Comparison of ENCODE assay signal across 23 mouse cellular contexts in genomic region chr6:142058281-142058680, GRCm38 (mm10). TPM values are rescaled to one million over a fixed set of nuclear protein-coding genes. Genes with fewer than 3 reads are reported as not detected.
A peak's percentile ranks its signal among the peaks of the same experiment; 100 is the strongest.
DNase-seq lines count a peak whose midpoint lies in the region; ATAC-seq and TF ChIP-seq lines count a peak whose summit lies in the region.
"Not testable (repeated sequence)": the region's sequence is repeated elsewhere in the genome, so short reads cannot be mapped to it uniquely, and the experiment has no call there.
"Had no signal": no experiment of that assay in that cellular context is flagged by ENCODE, and none has a peak within 500 bp of the region (broad histone marks: within the 10 kb centered on the region; RNA-seq: fewer than 3 reads in every experiment).

No protein-coding gene starts in this region.

- 58% methylated on average over 3 of the region's 3 CpGs for WGBS in kidney, adult 2 months
- WGBS in liver, adult 2 months: 17% methylated on average over 3 of the region's 3 CpGs
- 94% methylated on average over 3 of the region's 3 CpGs for WGBS in midbrain, embryonic 11.5 days

- not testable (repeated sequence) for H3K27me3 ChIP-seq in kidney, adult 2 months (replicated peaks; ENCODE audit: control insufficient read depth, insufficient read depth, low read length); liver, adult 2 months (ENCODE audit: control insufficient read depth, insufficient read depth, low read length); midbrain, embryonic 11.5 days (ENCODE audit: control insufficient read depth, insufficient read depth, low read length)

- H3K4me1 ChIP-seq in kidney, adult 2 months (ENCODE audit: control insufficient read depth, insufficient read depth, low read length); liver, adult 2 months (ENCODE audit: control insufficient read depth, insufficient read depth, low read length); midbrain, embryonic 11.5 days (ENCODE audit: control insufficient read depth, insufficient read depth, low read length): not testable (repeated sequence)

- H3K79me2 ChIP-seq in liver, adult 2 months (ENCODE audit: control insufficient read depth, insufficient read depth, low read length): not testable (repeated sequence)

- not testable (repeated sequence) for H3K9me3 ChIP-seq in midbrain, embryonic 11.5 days (ENCODE audit: control insufficient read depth, low read length)

- peak; percentile 19 for DNase-seq in Muller cell, postnatal 12 days (ENCODE audit: inconsistent ontology term)
- peak; percentile 25 for DNase-seq in adrenal gland, adult 2 months
- peak; percentile 6 for DNase-seq in adrenal gland, adult 8-10 months
- peak; percentile 73 for DNase-seq in kidney, adult 2 months
- DNase-seq in kidney, adult 8-10 months: peak; percentile 30 to 51
- peak; percentile 80 for DNase-seq in kidney, adult 9 months
- peak; percentile 88 for DNase-seq in liver, adult 2 months (ENCODE audit: extremely low read depth, low read depth, low spot score)
- peak; percentile 33 for DNase-seq in midbrain, embryonic 11.5 days (ENCODE audit: low spot score, missing footprints)

- H3K4me2 ChIP-seq in midbrain, embryonic 11.5 days: not testable (repeated sequence)

- TF ChIP-seq CTCF in kidney, adult 2 months (conservative IDR thresholded peaks at IDR 0.05; ENCODE audit: insufficient read depth, insufficient read length, low read depth, low read length); liver, adult 2 months (IDR thresholded peaks at IDR 0.05; ENCODE audit: low read depth, low read length): not testable (repeated sequence)

- not testable (repeated sequence) for TF ChIP-seq POLR2A in kidney, adult 2 months (IDR thresholded peaks at IDR 0.05; ENCODE audit: low read depth, low read length); liver, adult 2 months (IDR thresholded peaks at IDR 0.05; ENCODE audit: extremely low read depth, insufficient read depth, low read length)

- not testable (repeated sequence) for H3K9ac ChIP-seq in liver, adult 2 months (ENCODE audit: low read depth, low read length); midbrain, embryonic 11.5 days (ENCODE audit: low read length)

- H3K36me3 ChIP-seq in kidney, adult 2 months (ENCODE audit: control insufficient read depth, insufficient read depth, low read length); liver, adult 2 months (ENCODE audit: control insufficient read depth, insufficient read depth, low read length); midbrain, embryonic 11.5 days (ENCODE audit: control insufficient read depth, insufficient read depth, low read length): not testable (repeated sequence)

- not testable (repeated sequence) for ATAC-seq in midbrain, embryonic 11.5 days (ENCODE audit: low FRiP score)

- peak overlapping the region; percentile 71 for H3K27ac ChIP-seq in kidney, adult 2 months (ENCODE audit: insufficient read depth, low read depth, low read length)
- peak overlapping the region; percentile 67 for H3K27ac ChIP-seq in liver, adult 2 months (replicated peaks; ENCODE audit: insufficient read depth, low read depth, low read length)
- H3K27ac ChIP-seq in midbrain, embryonic 11.5 days (ENCODE audit: low read depth, low read length): not testable (repeated sequence)

- H3K4me3 ChIP-seq in kidney, adult 2 months (ENCODE audit: insufficient read depth, low read depth, low read length): peak overlapping the region; percentile 36; the same call in 1 of the 2 replicates
- H3K4me3 ChIP-seq in liver, adult 2 months (ENCODE audit: insufficient read depth, low read depth, low read length); midbrain, embryonic 11.5 days (ENCODE audit: low read depth, low read length): not testable (repeated sequence)

RNA-seq across cellular contexts. Expression of gene Gm6614, which starts 47.1 kb away (rescaled TPM):
- total RNA-seq in adrenal gland, adult 2 months (2021): not detected
- polyA plus RNA-seq in adrenal gland, adult 2 months (2012; rRNA removed): not detected in 2 replicates
- not detected for total RNA-seq in adrenal gland, adult 8-10 months (2022)
- polyA plus RNA-seq in kidney, adult 2 months (2012; rRNA removed): 0.06 and 0.08 TPM in 2 replicates
- 0.09 TPM in 1 of 2 replicates, not detected in the other for total RNA-seq in liver, adult 2 months (2014; rRNA removed)
- polyA plus RNA-seq in liver, adult 2 months (2012; rRNA removed): not detected in 2 replicates
- polyA plus RNA-seq in midbrain, embryonic 11.5 days (2014; fragmentation: Nextera tagmentation; extraction: Ambion mirVana): 0.08 TPM in 1 of 2 replicates, not detected in the other
- total RNA-seq: adrenal gland, adult 18-20 months; adrenal gland, postnatal 10 days; adrenal gland, postnatal 14 days; adrenal gland, postnatal 25 days; adrenal gland, postnatal 36 days; adrenal gland, postnatal 4 days; CH12.LX; ES-E14; MEL had no signal
- polyA plus RNA-seq: activated CD4-positive, CD25-positive, alpha-beta regulatory T cell, adult 4 months; brain, embryonic 14.5 days; C2C12; CD4-positive, CD25-positive, alpha-beta regulatory T cell, adult 4 months; cerebellum, adult 2 months; G1E had no signal

Comparison
In these comparisons a context has a peak if more than half of its experiments do, and no peak if none do; other contexts are left out.
1. DNase-seq: peak in every context shown above with its lines; median percentile 88 in liver, adult 2 months; 80 in kidney, adult 9 months; 73 in kidney, adult 2 months; 40 in kidney, adult 8-10 months; 33 in midbrain, embryonic 11.5 days; 25 in adrenal gland, adult 2 months; 19 in Muller cell, postnatal 12 days; 6 in adrenal gland, adult 8-10 months.